Mouse (Mus musculus) hindbrain, postnatal 0 days (tissue): ENCODE data around the gene Rnf10. TPM values are rescaled to one million over a fixed set of nuclear protein-coding genes. Genes with fewer than 3 reads are reported as not detected.
A peak's percentile ranks its signal among the peaks of the same experiment; 100 is the strongest.

ENCODE experiments used
- ATAC-seq: fragments of 200-750 bp; cut with Nextera tagmentation; 2 replicates; pipeline ENCODE4 v1.8.0; 2017; ENCODE audit warnings: mild to moderate bottlenecking, moderate TSS enrichment, moderate library complexity
- DNase-seq: peaks from one replicate; pipeline ENCODE4 v3.0.0-alpha.2; 2015; ENCODE audit warnings: low spot score
- H3K27ac ChIP-seq: fragments of 300-500 bp; sonication (generic); 2 replicates; pipeline ENCODE4 v1.5.1; 2014; ENCODE audit warnings: mild to moderate bottlenecking
- H3K27me3 ChIP-seq: fragments of 300-500 bp; sonication (generic); 2 replicates; pipeline ENCODE4 v1.6.1; 2014; ENCODE audit warnings: low read length, mixed read lengths; ENCODE audit not compliant: insufficient read depth
- H3K36me3 ChIP-seq: fragments of 300-500 bp; sonication (generic); 2 replicates; pipeline ENCODE4 v1.6.1; 2014; ENCODE audit warnings: low read length, mixed read lengths; ENCODE audit not compliant: insufficient read depth
- H3K4me1 ChIP-seq: fragments of 300-500 bp; sonication (generic); 2 replicates; pipeline ENCODE4 v1.6.1; 2014; ENCODE audit warnings: antibody characterized with exemption, low read length, mixed read lengths; ENCODE audit not compliant: insufficient read depth
- H3K4me2 ChIP-seq: fragments of 300-500 bp; sonication (generic); 2 replicates; pipeline ENCODE4 v1.6.1; 2014; ENCODE audit warnings: low read depth, mild to moderate bottlenecking, low read length, moderate library complexity, mixed read lengths
- H3K4me3 ChIP-seq: fragments of 300-500 bp; sonication (generic); 2 replicates; pipeline ENCODE4 v1.5.1; 2014; ENCODE audit warnings: low read length
- H3K9ac ChIP-seq: fragments of 300-500 bp; sonication (generic); replicated peaks from 2 replicates; pipeline ENCODE4 v1.6.1; 2014; ENCODE audit warnings: mild to moderate bottlenecking, low read length, moderate library complexity, mixed read lengths
- H3K9me3 ChIP-seq: fragments of 300-500 bp; sonication (generic); 2 replicates; pipeline ENCODE4 v1.6.1; 2016; ENCODE audit warnings: low read length, mixed read lengths
- CTCF ChIP-seq: IDR thresholded peaks from 2 replicates; pipeline ENCODE4 v1.5.1; 2016; ENCODE audit warnings: antibody characterized with exemption, control low read depth, low read depth
- WGBS: fragments of 180-500 bp; shearing (Covaris S2); extraction: QIAGEN DNeasy Blood & Tissue Kit; methylation state at CpG from one replicate; pipeline ENCODE4 v1.1.7; 2014; 5-methylcytosine and 5-hydroxymethylcytosine counted together
- polyA plus RNA-seq: library from polyadenylated mRNA; unstranded; fragments of >200 nt; fragmentation: Nextera tagmentation; extraction: Ambion mirVana; gene quantifications from 2 replicates; pipeline ENCODE4 v1.2.1, GENCODE M21; 2015
- total RNA-seq: library from RNA; depleted of rRNA; stranded (reverse); fragments of >200 nt; gene quantifications from 2 replicates; pipeline ENCODE4 v1.2.3, GENCODE M21; 2014; rRNA removed

Gene Rnf10
- total RNA-seq (108 and 112 TPM in 2 replicates), polyA plus RNA-seq (141 and 145 TPM in 2 replicates)

DNA sequence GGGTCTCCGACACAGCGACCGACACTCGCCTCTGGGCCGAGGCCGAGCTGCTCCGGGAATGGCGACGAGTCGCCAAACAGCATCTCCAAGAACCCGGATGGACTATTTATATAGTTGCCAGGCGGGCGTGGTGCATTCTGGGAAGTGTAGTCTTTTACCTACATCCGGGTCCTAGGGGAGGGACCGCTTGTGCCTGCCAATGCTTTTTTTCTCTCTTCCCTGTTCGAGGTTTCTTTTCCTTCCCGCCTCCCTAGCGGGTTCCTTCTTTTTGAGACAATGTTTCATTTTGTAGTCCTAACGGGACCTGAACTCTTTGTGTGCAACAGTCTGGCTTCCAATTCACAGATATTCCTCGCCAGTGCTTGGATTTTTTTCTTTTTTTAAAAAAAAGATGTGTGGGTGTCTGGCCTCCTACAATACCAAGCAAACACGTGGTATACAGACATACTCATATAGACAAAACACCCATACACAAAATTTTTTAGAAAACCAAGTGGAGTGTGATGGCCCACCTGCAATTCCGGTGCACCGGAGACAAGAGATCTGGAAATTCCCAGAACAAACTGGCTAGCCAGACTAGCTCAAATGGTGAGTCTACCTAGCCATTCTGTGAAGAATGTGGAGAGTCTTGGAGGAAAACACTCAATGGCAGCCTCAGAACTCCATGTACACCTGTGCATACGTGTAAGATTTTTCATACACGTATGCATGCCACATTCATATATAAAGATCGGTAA lies at the start of gene Rnf10:
Rnf10 (minus strand) TSS at position 87 of the 737 bp plus-strand sequence.
- H3K36me3 ChIP-seq = no peaks in the 10 kb centered on the region; the same call in 1 of the 2 replicates
- ATAC-seq = peak; percentile 92
- H3K27me3 ChIP-seq = no peaks in the 10 kb centered on the region

GRCm38 (mm10) chr5:115319004-115319940 lies 46.6 kb upstream of the Rnf10 start:
- peak overlapping the region; percentile 35 for H3K4me3 ChIP-seq
- H3K9me3 ChIP-seq = no peaks in the 10 kb centered on the region
- H3K4me2 ChIP-seq = peak overlapping the region; percentile 72
- peak overlapping the region; percentile 64 for H3K27ac ChIP-seq
- DNase-seq = peak; percentile 80
- H3K27me3 ChIP-seq = no peaks in the 10 kb centered on the region
- TF ChIP-seq CTCF = peak; percentile 69
- peaks cover 18% of the 10 kb centered on the region for H3K4me1 ChIP-seq
- H3K36me3 ChIP-seq = no peaks in the 10 kb centered on the region
- H3K9ac ChIP-seq = peak overlapping the region; percentile 48
- WGBS = under 1% methylated on average over 22 of the region's 22 CpGs
- peak; percentile 75 for ATAC-seq

More for the DNA sequence above, at the start of gene Rnf10:
- DNase-seq = peak; percentile 98
- WGBS = 12% methylated on average over 26 of the region's 26 CpGs
- Histone ChIP-seq H3K4me3 (peak within 1 kb of the TSS; percentile 77), H3K27ac (peak within 1 kb of the TSS; percentile 92), H3K9me3 (no peaks in the 10 kb centered on the region), H3K4me1 (peaks cover 18% of the 10 kb centered on the region; the same call in 1 of the 2 replicates), H3K4me2 (peak within 1 kb of the TSS; percentile 82), H3K9ac (peak within 1 kb of the TSS; percentile 93)
- no peak for TF ChIP-seq CTCF

DNA sequence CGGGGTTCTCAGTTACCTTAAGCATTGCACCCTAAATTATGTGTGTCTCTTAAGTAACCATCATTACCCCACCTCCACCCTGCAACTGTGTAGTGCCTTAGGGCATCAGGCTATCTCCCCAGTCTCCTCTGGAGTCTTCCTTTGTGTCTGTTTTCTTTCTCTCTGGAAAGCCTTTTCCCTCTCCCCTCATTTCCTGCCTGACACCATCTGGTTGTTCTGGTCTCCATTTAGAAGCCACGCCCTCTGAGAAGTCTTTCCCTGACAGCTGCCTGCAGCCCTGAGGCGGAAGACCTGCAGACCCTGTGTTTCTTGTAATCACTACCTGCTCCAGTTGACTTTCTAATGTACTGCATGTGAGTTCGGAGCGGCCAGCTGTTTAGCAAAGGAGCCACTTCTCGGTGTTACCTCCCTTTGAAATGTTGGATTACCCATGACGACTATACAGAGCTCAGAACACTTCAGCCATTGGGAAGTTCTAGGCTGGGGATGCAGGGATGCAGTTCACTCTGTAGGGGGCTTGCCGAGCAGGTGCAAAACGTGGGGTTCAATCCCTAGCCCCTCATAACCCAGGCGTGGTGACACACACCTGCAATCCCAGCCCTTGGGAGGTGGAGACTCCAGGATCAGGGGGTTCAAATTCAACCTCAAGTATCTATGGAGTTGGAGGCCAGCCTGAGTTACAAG lies 45.1 kb upstream of the Rnf10 start:
- Histone ChIP-seq H3K27ac (peak overlapping the region; percentile 57), H3K9me3 (no peaks in the 10 kb centered on the region), H3K36me3 (no peaks in the 10 kb centered on the region), H3K27me3 (no peaks in the 10 kb centered on the region), H3K9ac (no peak overlapping the region; the same call in 1 of the 2 replicates), H3K4me3 (no peak overlapping the region), H3K4me1 (peaks cover 18% of the 10 kb centered on the region), H3K4me2 (peak overlapping the region; percentile 16; the same call in 1 of the 2 replicates)
- WGBS = 12% methylated on average over 10 of the region's 10 CpGs
- peak; percentile 18; the same call in 1 of the 2 replicates for TF ChIP-seq CTCF
- peak; percentile 61 for DNase-seq
- ATAC-seq = 0 out of 2 replicates have a peak, but pooled peaks have one; percentile 27

- ATAC-seq = 0 out of 2 replicates have a peak, but pooled peaks have one; percentile 5
- Histone ChIP-seq H3K9me3 (no peaks in the 10 kb centered on the region), H3K36me3 (no peaks in the 10 kb centered on the region), H3K4me1 (peaks cover 18% of the 10 kb centered on the region), H3K27ac (peak overlapping the region; percentile 57), H3K27me3 (no peaks in the 10 kb centered on the region), H3K4me2 (no peak overlapping the region), H3K9ac (no peak overlapping the region; the same call in 1 of the 2 replicates), H3K4me3 (no peak overlapping the region)
- no peak for TF ChIP-seq CTCF
- no peak for DNase-seq
- WGBS = 7% methylated on average over 14 of the region's 14 CpGs
Observed at GRCm38 (mm10) chr5:115316968-115317644, 44.4 kb upstream of the Rnf10 start.

- TF ChIP-seq CTCF = no peak
- H3K9ac ChIP-seq = no peak overlapping the region
- H3K4me2 ChIP-seq = no peak overlapping the region
- H3K27ac ChIP-seq = no peak overlapping the region
- no peak for ATAC-seq
- peaks cover 14% of the 10 kb centered on the region for H3K4me1 ChIP-seq
- H3K36me3 ChIP-seq = no peaks in the 10 kb centered on the region
- no peak for DNase-seq
- no peaks in the 10 kb centered on the region for H3K9me3 ChIP-seq
- WGBS = 61% methylated on average over 5 of the region's 5 CpGs
- no peaks in the 10 kb centered on the region for H3K27me3 ChIP-seq
- no peak overlapping the region for H3K4me3 ChIP-seq
Observed at GRCm38 (mm10) chr5:115313668-115313943, 40.9 kb upstream of the Rnf10 start.
